Mouse (Mus musculus): ENCODE data around the gene Mrgpra4. TPM values are rescaled to one million over a fixed set of nuclear protein-coding genes. Genes with fewer than 3 reads are reported as not detected.

The Mrgpra4 gene
- not detected for total RNA-seq (2021)
- long read RNA-seq, experiment 1 = 0 reads
- long read RNA-seq, experiment 2 = 0 reads

DNA sequence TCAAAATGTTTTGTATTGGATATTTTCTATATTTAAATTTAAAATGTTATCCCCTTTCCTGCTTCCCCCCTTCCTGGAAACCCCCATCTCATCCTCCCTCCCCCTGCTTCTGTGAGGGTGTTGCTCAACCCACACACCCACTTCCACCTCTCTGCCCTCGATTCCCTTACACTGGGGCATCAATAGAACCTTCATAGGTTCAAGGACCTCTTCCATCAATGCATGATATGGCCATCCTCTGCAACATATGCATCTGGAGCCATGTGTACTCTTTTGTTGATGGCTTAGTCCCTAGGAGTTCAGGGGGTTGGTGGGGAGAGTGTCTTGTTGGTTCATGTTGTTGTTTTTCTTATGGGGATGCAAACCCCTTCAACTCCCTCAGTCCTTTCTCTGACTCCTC, at the start of gene Mrgpra4:
Gene Mrgpra4, minus strand, starts transcription at position 101 of the 400 bp plus-strand sequence.
- no peak for DNase-seq

DNA sequence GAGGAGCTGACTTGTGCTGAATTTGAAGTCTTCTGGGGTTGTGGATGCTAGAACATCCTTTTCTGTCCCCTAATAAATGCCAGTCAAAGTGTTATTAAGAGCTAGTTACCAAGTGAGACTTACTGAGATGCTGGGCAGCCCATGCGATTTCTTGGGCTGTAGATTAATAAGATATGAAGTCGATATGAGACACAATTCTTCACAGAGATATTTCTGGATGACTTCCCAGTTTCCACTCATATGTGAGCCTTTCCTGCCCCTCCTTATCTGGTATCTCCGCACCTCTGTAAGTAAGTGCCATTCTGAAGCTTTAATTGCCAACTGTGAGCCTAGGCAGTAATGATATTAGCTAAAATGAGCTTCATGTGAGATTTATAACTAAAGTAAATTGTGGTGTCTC, 45.6 kb upstream of the Mrgpra4 start, which contains the start of gene Mrgprx1:
Gene Mrgprx1, minus strand, starts transcription at position 101 of the 400 bp plus-strand sequence.
- no peak for DNase-seq

DNA sequence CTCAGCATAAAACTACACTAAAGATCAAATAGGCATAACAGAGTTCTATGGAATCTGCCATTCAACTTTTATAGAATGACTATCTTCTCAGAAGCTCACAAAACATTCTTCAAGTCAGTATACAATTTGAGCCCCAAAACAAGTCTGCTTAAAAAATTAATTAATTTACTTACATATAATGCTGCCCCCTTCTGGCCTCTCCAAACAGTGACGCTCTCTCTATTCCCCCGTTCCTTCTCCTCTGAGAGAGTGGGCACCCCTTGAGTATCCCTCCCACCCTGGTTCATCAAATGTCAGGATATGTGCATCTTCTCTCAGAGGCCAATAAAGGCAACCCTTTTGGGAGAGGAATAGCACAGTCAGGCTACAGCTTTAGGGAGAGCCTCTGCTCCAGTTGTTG, 36.0 kb upstream of the Mrgpra4 start:
- no peak for DNase-seq

DNA sequence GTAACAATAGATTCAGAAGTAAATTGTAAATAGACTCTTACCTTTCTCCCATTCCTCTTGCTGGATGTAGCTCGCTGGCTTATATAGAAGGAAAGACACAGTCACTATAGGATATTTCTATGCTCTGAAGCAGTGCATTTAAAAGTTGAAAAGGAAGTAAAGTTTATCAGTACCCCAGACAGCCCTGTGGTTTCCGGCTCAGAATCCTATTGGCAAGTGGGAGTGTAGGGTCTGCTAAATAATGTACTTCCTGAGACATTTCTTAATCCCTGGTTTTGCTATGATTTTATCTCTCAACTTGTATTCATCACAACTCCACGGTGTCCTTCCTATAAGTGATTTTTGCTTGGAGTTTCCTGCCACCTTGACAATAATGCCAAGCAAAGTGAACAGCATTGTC, 13.8 kb upstream of the Mrgpra4 start:
- DNase-seq = no peak

DNA sequence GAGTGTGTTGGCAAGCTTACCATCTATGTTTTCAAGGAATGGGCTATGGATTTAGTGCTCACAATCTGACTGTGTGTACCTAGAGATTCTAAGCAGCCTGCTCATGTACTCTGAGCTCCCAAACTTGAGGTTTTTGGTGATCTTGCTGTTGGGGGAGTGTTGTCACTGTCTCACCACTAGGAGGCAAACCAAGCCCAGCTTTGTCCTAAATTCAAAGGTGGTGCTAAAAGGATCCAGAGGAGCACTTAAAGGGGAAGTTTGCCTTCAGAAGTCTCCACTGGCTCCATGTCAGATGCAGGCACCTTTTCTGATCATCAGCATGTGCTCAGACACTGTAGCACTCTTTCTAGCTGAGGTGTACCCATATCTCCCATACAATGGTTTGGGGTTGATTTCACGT, 4.9 kb upstream of the Mrgpra4 start:
- no peak for DNase-seq

Other genes starting within 250 kb of the Mrgpra4 start
- gene Mrgprx1, start 45.5 kb upstream of the Mrgpra4 start, total RNA-seq (2021) = not detected
- not detected for gene Mrgprb5, start 186.9 kb upstream of the Mrgpra4 start, total RNA-seq (2021)
- gene Mrgprb4, start 217.2 kb upstream of the Mrgpra4 start, total RNA-seq (2021) = not detected

All from gastrocnemius, postnatal 25 days (tissue).